Mouse (Mus musculus) heart, embryonic 11.5 days (tissue): ENCODE measurements around the gene N4bp2l1. TPM values are rescaled to one million over a fixed set of nuclear protein-coding genes. Genes with fewer than 3 reads are reported as not detected.

Source experiments
- ATAC-seq: fragments of 200-750 bp; cut with Nextera tagmentation; replicated peaks from 2 replicates; pipeline ENCODE4 v1.8.0; 2017; ENCODE audit warnings: moderate library complexity; ENCODE audit not compliant: insufficient number of reproducible peaks, low FRiP score, low TSS enrichment
- H3K27ac ChIP-seq: fragments of 300-500 bp; sonication (generic); 2 replicates; pipeline ENCODE4 v1.5.1; 2014; ENCODE audit warnings: mild to moderate bottlenecking, low read depth, low read length
- H3K27me3 ChIP-seq: fragments of 300-500 bp; sonication (generic); 2 replicates; pipeline ENCODE4 v1.6.1; 2014; ENCODE audit warnings: mild to moderate bottlenecking, low read length, mixed read lengths; ENCODE audit not compliant: control insufficient read depth, insufficient read depth
- H3K36me3 ChIP-seq: fragments of 300-500 bp; sonication (generic); 2 replicates; pipeline ENCODE4 v1.6.1; 2014; ENCODE audit warnings: mild to moderate bottlenecking, low read length, moderate library complexity, mixed read lengths; ENCODE audit not compliant: control insufficient read depth, insufficient read depth
- H3K4me1 ChIP-seq: fragments of 300-500 bp; sonication (generic); 2 replicates; pipeline ENCODE4 v1.6.1; 2014; ENCODE audit warnings: low read length; ENCODE audit not compliant: control insufficient read depth, insufficient read depth
- H3K4me2 ChIP-seq: fragments of 300-500 bp; sonication (generic); 2 replicates; pipeline ENCODE4 v1.6.1; 2014; ENCODE audit warnings: mild to moderate bottlenecking, moderate library complexity
- H3K4me3 ChIP-seq: fragments of 300-500 bp; sonication (generic); 2 replicates; pipeline ENCODE4 v1.5.1; 2014; ENCODE audit warnings: low read depth, low read length
- H3K9ac ChIP-seq: fragments of 300-500 bp; sonication (generic); 2 replicates; pipeline ENCODE4 v1.6.1; 2014; ENCODE audit warnings: mild to moderate bottlenecking, low read depth, low read length, moderate library complexity
- H3K9me3 ChIP-seq: fragments of 300-500 bp; sonication (generic); replicated peaks from 2 replicates; pipeline ENCODE4 v1.6.1; 2016; ENCODE audit warnings: low read length; ENCODE audit not compliant: control insufficient read depth
- WGBS: fragments of 180-500 bp; shearing (Covaris S2); extraction: QIAGEN DNeasy Blood & Tissue Kit; methylation state at CpG from one replicate; pipeline ENCODE4 v1.1.7; 2014; ENCODE audit not compliant: insufficient replicate concordance; 5-methylcytosine and 5-hydroxymethylcytosine counted together
- polyA plus RNA-seq: library from polyadenylated mRNA; unstranded; fragments of >200 nt; fragmentation: Nextera tagmentation; extraction: Ambion mirVana; gene quantifications from 2 replicates; pipeline ENCODE4 v1.2.1, GENCODE M21; 2014

The N4bp2l1 gene
- polyA plus RNA-seq, 1 experiment from 2014 or later = 3.2 TPM

DNA sequence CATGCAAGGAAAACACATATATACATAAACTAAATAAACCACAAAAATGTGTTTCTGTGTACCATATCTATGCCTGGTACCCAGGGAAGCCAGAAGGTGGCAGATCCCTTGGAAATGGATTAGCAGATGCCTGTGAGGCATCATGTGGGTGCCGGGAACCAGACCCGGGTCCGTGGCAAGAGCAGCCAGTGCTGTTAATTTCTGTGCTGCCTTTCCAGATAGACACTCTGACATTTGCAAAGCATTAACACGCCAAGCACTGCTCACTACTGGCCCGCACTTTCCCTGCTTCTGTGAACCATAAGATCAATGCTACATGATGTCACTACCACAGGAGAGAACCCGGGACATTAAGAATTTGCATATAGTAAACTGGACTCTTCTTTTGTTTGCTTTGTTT is 9.1 kb upstream of the N4bp2l1 start:
- H3K36me3 ChIP-seq = peaks cover 2% of the 10 kb centered on the region; the same call in 1 of the 2 replicates
- no peak overlapping the region for H3K4me2 ChIP-seq
- no peak overlapping the region for H3K9ac ChIP-seq
- no peak for ATAC-seq
- 96% methylated on average over 6 of the region's 6 CpGs for WGBS
- H3K27ac ChIP-seq = no peak overlapping the region
- H3K4me1 ChIP-seq = no peaks in the 10 kb centered on the region
- no peaks in the 10 kb centered on the region for H3K27me3 ChIP-seq
- no peak overlapping the region for H3K4me3 ChIP-seq
- no peaks in the 10 kb centered on the region for H3K9me3 ChIP-seq

DNA sequence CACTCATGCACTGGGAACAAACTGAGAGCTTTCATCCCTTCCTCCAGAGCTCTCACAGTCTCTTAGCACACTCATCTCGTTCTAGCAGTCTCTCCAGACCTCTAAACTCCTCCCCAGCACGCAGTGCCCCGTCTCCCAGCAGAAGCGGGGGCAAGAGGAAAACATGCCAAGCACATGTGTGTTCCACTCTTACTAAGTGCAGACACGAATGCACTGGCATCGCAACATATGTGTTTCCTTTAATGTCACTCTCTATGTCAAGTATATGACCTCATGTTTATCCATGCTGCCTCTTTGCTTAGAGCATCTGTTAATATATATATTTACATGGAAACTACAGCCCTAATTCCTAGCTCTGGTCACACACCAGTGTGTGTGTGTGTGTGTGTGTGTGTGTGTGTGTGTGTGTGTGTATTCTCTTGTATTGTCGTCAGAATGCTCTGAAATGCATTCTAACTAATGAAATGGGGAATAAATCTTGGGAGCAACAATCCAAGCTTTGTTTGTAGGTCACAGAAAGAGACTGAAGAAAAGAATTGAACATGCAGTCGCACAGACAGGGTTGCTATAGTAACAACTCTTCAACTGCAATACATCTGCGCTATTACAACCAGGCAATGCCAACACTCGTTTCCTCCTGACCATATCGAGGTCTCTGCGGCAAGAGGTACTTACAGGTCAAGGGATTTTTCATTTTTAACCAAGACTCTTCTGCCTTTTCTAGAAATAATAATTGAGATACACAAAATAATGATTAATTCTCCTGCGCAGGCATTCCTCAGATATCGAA is 4.6 kb upstream of the N4bp2l1 start:
- no peaks in the 10 kb centered on the region for H3K4me1 ChIP-seq
- H3K27me3 ChIP-seq = no peaks in the 10 kb centered on the region; the same call in 1 of the 2 replicates
- H3K4me2 ChIP-seq = no peak overlapping the region
- H3K36me3 ChIP-seq = peaks cover 2% of the 10 kb centered on the region; the same call in 1 of the 2 replicates
- no peak overlapping the region for H3K9ac ChIP-seq
- WGBS = 84% methylated on average over 14 of the region's 14 CpGs
- no peaks in the 10 kb centered on the region for H3K9me3 ChIP-seq
- H3K27ac ChIP-seq = no peak overlapping the region
- H3K4me3 ChIP-seq = no peak overlapping the region
- ATAC-seq = no peak

DNA sequence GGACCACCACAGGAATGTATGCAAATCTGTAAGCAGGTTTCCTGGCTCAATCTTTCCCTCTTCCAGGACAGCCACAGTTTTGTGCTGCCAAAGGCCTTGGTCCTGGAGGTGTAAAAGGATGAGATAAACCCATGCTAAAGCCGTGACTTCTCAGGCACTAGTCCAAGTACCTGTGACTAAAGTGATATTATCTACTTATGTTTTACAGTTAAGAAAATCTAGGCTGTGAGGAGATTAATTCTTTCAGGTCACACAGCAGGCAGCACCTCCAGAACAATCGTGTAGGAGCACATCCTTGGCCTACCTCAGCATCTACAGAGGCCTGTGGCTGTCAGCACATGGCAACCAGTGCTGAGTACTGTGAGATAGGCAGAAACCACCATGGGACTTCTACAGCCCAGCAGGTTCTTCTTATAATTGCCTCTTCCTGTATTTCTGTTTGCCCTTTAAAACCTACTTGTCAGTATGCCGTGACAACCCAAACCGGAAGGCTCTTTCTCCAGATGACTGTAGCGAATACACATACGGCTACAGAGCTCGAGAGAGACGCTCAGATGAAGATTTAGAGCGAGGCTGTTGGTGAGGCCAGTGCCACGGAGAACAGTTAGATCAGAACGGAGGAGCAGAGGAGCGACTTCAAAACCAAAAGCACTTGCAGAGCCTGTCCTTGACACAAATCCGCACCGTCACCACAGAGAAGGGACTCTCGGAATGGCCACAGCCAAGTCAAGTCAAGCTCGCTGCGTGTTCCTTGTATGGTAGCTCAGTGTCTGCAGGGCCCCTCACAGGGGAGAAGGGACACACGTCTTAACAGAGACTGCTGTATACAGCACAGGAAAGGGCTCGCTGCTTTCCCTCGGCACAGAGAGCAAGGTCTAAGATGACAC is 3.8 kb upstream of the N4bp2l1 start:
- Histone ChIP-seq H3K4me3 (no peak overlapping the region), H3K9me3 (no peaks in the 10 kb centered on the region), H3K9ac (no peak overlapping the region), H3K4me2 (no peak overlapping the region), H3K4me1 (no peaks in the 10 kb centered on the region), H3K27me3 (no peaks in the 10 kb centered on the region; the same call in 1 of the 2 replicates), H3K27ac (no peak overlapping the region), H3K36me3 (no peaks in the 10 kb centered on the region)
- WGBS = 74% methylated on average over 20 of the region's 20 CpGs
- ATAC-seq = no peak

DNA sequence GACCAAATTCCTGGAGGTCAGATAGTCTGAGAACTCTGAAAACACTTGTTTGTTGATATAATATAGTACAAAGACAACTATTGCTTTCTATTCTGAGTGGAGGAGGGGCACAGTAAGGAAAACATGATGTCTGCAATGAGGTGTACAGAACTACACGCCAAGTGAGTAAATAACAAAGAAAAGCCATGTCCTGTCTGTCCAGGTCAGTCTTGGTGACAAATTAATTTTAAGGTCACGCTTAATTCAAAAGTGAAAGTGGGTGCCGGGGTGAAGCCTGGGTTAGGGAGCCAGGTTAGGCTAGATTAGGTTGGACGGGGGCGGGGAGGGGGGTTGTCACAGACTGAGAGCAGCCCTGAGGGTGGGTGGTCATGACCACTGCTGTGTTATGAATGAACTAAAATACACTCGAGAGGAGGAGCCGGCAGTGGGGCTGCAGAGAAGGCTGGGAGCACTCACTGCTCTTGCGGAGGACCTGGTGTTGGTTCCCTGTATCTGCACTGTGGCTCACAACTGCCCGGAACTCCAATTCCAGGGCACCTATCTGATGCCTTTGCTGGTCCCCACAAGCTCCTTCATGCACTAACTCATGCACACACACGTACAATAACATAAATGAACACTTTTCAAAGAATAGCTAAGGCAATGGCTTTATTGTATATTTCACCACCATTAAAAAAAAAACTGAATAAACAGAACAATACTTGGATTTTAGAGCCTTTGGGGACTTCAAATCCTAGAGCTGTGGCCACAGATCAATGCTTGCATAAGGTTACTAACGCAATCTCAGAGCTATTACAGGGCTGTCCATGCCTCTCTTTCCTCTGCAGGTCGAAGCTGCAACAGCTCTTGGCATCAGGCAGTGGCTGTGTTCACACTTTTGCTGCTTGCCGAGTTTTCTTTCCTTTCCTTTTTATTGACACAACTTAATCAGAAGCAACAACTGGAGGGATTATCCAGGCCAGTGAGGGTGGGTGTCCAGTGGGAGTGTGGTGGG is 2.6 kb upstream of the N4bp2l1 start:
- H3K4me2 ChIP-seq = no peak overlapping the region
- no peak for ATAC-seq

DNA sequence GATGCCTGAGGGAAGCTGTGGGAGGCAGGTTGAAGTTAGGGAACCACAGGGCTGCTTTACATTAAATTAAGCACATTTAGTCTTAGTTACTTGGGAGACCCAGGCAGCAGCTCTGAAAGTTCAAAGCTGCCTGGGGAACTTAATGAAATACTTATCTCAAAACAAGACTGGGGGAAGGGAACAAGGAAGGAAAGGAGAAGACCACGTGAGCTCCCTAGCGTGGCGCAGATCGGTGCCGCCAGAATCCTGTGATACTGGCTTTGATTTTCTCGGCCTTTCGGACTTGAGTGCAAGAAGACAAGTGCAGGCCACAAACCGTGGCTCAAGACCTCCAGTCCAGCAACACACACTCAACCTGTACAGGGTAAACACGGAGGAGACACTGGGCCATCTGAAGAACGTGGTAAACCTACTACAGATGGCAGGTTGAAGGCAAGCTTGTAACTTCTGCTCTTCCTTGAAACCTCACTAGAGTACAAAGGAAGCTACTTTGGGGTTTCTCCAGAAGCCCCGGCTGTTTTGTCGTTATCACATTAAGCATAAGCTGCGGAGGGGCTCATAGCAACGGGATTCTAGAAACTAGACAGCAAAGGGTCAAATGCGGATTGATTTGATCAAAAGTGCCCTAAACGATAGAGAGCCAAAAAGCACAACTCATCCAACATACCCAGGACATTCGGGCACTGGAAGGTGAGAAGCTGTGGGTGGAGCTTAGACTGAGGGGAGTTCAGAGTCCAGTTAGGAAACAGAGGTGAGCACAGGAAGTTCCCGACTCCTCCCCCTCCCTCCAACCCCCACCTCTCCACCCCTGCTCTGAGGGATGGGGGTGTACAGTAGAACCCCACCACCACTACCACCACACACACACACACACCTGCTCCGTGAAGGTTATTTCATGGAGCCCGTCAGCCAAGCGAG is 1.5 kb upstream of the N4bp2l1 start:
- WGBS = 49% methylated on average over 21 of the region's 21 CpGs

More for the DNA sequence above, 2.6 kb upstream of the N4bp2l1 start:
- Histone ChIP-seq H3K27ac (no peak overlapping the region), H3K9ac (no peak overlapping the region), H3K27me3 (peaks cover 4% of the 10 kb centered on the region; the same call in 1 of the 2 replicates), H3K9me3 (no peaks in the 10 kb centered on the region), H3K4me3 (no peak overlapping the region), H3K4me1 (no peaks in the 10 kb centered on the region), H3K36me3 (no peaks in the 10 kb centered on the region)
- 71% methylated on average over 13 of the region's 13 CpGs for WGBS

DNA sequence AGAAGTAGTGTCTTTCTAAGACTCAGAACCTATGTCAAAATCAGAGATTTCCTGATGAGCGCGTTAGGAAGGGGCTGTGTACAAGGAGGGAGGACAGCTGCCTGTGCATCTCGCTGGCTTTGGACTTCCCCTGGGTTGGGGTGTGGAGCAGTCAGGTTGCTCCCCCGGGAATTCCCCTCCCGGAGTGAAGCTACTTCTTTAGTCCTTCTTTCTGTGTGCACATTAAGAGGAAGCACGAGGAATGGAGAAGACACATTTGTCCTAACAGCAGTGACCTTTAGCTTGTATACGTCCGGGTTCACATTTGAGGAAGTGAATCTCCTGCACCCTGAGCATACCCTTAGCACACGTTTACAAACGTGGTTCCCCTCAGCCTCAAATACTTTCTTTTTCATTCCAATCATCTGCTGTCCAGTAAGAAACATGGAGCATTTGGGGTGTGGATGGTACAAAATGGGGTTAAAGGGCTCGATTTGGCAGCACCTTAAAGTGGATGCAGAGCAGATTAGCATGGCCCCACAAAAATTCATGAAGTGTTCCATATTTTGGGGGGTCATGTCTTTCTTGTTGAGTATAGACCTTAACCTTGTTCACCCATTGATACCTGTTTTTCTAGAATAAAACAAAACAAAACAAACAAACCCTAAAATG is 1.5 kb downstream of the N4bp2l1 start:
- Histone ChIP-seq H3K36me3 (no peaks in the 10 kb centered on the region), H3K4me2 (no peak overlapping the region), H3K4me1 (peaks cover 3% of the 10 kb centered on the region; the same call in 1 of the 2 replicates), H3K9ac (no peak overlapping the region), H3K27me3 (peaks cover 19% of the 10 kb centered on the region), H3K4me3 (no peak overlapping the region), H3K9me3 (no peaks in the 10 kb centered on the region), H3K27ac (no peak overlapping the region)
- ATAC-seq = no peak
- 45% methylated on average over 11 of the region's 11 CpGs for WGBS

More for the DNA sequence above, 1.5 kb upstream of the N4bp2l1 start:
- H3K27me3 ChIP-seq = peaks cover 6% of the 10 kb centered on the region
- no peaks in the 10 kb centered on the region for H3K36me3 ChIP-seq
- H3K9ac ChIP-seq = no peak overlapping the region
- H3K9me3 ChIP-seq = no peaks in the 10 kb centered on the region
- H3K4me1 ChIP-seq = no peaks in the 10 kb centered on the region
- H3K4me3 ChIP-seq = no peak overlapping the region
- H3K27ac ChIP-seq = no peak overlapping the region
- ATAC-seq = no peak
- H3K4me2 ChIP-seq = no peak overlapping the region

DNA sequence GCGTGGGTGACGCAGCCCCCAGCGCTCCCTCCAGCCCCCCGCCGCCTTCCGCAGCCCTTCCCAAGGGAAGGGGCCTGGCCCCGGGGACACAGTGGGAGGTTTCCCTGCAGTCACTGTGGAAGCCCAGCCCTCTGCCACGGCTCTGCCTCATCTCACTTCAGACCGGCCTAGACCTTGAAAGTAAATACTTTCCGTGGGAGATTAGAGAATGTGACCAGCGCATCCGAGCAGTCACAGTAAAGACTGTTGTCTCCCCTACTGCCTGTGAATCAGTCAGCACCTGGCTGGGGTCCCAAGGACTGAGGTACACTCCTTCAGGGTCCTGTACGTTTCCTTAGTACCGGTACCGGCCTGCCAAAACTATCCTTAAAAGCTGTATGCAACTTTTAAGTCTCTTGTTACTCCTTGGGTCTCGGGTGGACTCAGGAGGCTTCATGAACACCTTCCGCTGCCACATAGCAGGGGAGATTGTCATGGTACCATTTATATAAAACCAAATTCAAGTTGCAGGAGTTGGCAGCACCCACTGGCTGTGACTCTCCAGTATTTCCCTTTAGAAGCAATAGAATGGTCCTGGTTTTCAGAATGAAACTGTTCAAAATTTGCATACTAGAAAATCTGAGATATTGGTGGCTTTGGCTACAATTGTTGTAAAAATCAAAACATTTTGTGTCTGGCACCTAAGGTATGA is 2.2 kb downstream of the N4bp2l1 start:
- Histone ChIP-seq H3K27ac (no peak overlapping the region), H3K4me2 (peak overlapping the region; percentile 99), H3K4me3 (peak overlapping the region; percentile 63), H3K36me3 (no peaks in the 10 kb centered on the region), H3K9me3 (no peaks in the 10 kb centered on the region), H3K4me1 (peaks cover 3% of the 10 kb centered on the region; the same call in 1 of the 2 replicates), H3K9ac (peak overlapping the region; percentile 68), H3K27me3 (peaks cover 19% of the 10 kb centered on the region)
- ATAC-seq = no peak; the same call in 1 of the 2 replicates
- WGBS = 7% methylated on average over 17 of the region's 17 CpGs
